Mouse (Mus musculus) erythroblast, adult 5-6 weeks (primary cell): ENCODE data around the gene Bri3bp. TPM values are rescaled to one million over a fixed set of nuclear protein-coding genes. Genes with fewer than 3 reads are reported as not detected.
"Not testable (repeated sequence)": the region's sequence is repeated elsewhere in the genome, so short reads cannot be mapped to it uniquely, and the experiment has no call there.

ENCODE experiments used
- ATAC-seq: replicated peaks from 2 replicates; pipeline ENCODE4 v1.8.0; 2016; ENCODE audit warnings: moderate number of reproducible peaks, mild to moderate bottlenecking, moderate TSS enrichment, inconsistent platforms; ENCODE audit not compliant: poor library complexity, low FRiP score, severe bottlenecking
- total RNA-seq, 2 experiments: library from RNA; stranded (forward) in 1 of 2; stranded (reverse) in 1 of 2; fragments of 150-400 nt in 1 of 2; fragments of 200-764, 138-1000 nt in 1 of 2; gene quantifications; 2 replicates each; pipeline versions ENCODE4 v1.2.3 to v1.2.4; 2015 to 2017; ENCODE audit warnings: low replicate concordance in 2 of 2

Bri3bp gene
- total RNA-seq, 2 experiments from 2014 or later, result 4.7 to 13.1 TPM

DNA sequence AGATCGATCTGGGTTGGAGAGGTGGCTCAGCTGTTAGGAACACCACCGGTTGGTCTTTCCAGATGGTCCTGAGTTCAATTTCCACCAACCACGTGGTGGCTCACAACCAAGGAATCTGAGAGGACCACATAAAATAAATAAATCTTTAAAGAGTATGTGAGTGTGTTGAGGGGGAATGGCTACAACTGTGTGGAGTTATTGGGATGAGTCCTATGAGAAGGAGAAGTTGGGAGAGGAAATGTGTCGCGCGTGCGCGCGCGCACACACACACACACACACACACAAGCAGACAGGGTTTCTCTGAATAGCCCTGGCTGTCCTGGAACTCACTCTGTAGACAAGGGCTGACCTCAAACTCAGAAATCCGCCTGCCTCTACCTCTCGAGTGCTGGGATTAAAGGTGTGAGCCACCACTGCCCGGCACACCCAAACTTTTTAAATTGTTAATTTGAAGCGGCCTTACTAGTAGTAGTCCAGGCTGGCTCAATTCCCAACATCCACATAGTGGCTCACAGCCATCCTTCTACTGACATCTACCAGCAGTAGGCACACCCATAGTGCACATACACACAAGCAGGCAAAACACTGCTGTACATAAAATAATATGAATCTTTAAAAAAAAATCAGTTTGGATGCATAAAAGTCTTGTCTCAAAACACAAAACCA, 33.3 kb upstream of the Bri3bp start:
- ATAC-seq, result no peak

DNA sequence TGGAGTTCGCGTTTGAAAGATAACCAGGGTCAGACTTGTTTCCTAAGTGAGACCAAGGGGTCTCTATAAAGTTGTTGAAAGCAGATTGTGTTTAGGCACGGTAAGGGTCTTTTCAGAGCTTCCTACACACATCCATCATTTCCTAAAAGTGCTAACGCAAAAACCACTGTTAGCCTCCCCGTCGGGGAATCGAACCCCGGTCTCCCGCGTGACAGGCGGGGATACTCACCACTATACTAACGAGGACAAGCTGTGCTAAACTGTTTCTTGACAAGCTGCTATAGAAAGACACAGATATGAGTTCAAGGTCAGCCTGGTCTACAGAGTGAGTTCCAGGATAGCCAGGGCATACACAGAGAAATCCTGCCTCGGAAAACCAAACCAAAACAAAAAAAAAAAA, 32.5 kb upstream of the Bri3bp start:
- peak; percentile 10; the same call in 1 of the 2 replicates for ATAC-seq

DNA sequence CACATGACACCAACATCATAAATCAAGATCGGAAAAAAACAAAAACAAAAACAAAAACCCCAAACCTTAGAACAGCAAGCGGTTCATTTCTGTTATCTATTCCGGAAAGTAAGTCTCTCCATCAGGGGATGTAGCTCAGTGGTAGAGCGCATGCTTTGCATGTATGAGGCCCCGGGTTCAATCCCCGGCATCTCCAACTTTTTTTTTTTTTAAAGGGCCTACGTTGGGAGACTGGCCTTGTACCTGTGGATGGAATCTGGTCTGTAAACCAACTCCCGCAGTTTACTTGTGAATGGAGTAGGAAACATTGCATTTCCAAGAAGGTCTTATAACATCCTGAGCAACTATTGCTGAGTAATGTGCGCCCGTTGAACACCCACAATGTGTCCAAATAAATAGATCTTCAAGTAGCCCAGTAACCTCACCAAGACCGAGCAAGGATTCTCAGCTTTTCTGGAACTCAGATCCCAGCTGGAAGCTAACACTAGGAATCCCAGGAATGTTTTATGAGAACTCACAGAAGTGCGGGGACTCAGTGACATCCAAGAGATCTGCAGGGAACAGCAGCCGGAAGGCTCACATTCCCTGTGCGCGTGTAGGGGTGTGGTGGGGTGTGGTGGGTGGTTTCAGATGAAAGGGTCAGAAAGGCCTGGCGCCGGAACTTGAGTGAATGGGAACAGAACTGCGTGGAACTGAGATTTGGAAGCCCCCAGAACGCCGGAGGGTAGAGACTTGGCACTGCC, 31.8 kb upstream of the Bri3bp start:
- no peak for ATAC-seq

DNA sequence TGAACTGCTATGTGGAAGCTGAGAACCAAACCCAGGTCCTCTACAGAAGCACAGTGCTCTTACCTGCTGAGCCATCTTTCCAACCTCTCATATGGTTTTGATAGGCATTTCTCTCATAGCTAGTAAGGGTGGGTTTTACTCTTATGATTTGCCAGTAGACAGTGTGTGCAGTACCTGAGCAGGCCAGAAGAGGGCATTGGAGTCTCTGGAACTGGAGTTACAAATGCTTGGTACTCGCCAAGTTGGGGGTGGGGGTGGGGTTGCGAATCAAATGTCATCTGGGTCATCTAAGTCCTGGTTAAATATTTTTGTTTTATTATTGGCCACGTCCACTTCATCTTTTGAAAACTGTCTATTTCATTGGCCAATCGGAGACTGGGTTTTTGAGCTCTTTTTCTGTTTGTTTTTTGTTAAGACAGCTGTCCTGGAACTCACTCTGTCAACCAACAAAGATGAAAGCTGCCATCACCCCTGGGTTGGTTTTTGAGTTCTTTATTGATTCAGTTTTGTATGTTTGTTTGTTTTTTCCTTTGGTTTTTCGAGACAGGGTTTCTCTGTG, 29.3 kb upstream of the Bri3bp start:
- peak; percentile 55 for ATAC-seq

DNA sequence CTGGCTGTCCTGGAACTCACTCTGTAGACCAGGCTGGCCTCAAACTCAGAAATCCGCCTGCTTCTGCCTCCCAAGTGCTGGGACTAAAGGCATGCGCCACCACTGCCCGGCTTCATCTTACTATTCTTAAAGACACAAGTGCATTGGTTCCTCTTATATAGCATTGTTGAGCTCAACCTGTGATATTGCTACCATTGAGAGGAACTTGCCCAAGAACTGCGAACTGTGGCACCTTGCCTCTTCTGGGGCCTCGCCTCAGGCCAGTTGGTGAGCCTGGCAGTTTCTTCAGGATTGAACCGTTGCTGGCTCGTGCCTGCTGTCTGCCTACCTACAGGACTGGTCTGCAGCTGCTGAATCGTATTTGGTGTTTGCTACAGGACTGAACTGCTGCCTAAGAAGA, 28.8 kb upstream of the Bri3bp start:
- not testable (repeated sequence) for ATAC-seq

DNA sequence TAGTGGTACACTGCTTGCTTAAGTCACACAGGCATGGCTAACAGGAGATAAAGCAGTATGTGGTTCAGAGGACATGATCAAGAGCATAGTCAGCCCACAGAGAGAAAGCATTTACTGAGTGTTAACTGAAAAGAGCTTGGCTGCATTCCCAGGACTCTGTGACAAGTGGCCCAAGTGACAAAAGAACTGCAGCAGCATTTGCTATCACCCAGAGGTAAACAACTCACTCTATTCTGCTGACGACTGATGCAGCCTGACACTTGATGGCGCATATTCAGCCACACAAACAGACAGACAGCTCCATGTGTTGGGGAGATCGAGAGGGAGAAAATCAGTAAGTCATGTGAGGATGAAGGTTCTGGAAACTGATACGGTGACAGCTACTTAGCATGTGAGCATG, 27.6 kb upstream of the Bri3bp start:
- no peak for ATAC-seq

DNA sequence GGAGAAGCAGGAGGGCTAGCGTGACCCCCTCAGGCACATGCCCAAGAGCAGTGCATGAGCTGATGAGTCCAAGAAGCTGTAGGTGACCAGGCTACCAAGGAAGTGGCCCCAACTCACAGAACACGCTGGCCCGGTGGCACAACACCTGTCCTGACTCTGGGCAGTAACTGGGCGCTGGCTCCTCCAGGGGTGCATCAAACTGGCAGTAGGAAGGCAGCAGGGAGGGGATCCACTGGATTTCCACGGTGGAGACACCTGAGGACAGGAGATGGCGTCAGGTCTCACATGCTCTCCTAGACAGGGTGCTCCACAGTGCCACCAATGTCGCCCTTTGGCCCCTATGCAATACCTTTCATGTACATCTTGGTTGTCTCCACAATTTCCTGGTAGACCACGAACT, 25.2 kb upstream of the Bri3bp start:
- no peak for ATAC-seq

DNA sequence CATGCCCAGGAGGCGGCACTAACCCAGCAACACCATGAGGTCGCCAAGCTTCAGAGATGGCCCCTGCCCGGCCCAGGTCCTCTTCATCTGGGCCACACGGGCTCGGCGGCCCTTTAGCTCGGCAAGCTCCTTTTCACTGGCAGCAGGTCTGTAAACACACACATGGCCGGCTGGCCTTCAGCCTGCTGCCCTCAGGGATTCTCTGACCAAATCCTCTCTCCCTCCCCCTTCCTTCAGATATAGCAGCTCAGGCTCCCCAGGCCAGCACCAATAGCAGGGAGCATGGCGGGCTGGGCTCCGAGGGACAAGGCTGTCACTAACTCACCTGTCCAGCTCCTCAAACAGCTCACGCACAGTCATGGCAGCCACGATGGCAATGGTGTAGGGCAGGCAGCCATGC, 22.7 kb upstream of the Bri3bp start:
- ATAC-seq, result no peak

DNA sequence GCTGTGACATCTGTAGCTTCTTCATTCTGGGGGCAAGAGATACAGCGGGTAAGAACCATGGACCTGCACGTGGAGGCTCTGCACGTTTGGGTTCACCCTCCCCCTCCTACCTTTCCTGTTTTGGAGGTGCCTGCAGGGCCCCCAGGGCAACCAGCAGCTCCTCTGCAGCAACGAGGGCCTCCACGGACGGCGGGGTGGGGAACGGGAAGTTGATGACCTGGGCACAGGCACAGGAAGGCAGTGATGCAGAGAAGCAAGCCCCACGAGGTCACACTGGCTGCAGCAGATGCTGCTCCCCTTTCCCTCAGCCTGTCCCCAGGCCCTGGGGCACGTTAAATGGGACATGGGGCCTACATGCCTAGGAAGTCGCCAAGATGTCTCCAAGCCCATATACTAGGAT, 22.2 kb upstream of the Bri3bp start:
- ATAC-seq, result no peak

DNA sequence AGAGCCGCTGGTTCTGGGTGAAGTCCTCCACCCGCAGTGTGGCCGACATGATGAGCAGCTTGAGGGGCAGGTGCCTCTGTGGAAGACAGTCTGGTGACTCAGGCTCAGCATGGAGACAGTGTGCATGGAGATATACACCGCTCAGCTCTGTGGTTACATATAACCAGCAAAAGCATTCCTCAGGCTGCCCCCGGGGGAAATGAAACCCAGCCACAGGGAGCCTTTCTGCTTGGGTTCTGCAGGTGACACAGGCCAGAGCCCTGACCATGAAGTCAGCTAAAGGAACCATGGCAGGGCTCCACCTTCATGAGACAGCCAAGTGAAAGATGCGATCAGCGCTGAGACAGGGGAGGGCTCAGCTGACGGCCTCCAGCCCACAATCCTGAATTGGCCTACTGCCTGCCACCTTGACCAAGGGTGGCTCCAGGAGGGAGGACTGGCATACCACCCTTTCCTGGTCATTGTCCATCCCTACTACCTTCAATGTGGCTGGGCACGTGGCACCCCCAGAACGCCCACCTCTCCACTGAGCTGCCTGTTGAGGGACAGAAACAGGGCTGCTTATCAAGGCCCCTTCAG, 15.6 kb upstream of the Bri3bp start:
- ATAC-seq, result no peak

DNA sequence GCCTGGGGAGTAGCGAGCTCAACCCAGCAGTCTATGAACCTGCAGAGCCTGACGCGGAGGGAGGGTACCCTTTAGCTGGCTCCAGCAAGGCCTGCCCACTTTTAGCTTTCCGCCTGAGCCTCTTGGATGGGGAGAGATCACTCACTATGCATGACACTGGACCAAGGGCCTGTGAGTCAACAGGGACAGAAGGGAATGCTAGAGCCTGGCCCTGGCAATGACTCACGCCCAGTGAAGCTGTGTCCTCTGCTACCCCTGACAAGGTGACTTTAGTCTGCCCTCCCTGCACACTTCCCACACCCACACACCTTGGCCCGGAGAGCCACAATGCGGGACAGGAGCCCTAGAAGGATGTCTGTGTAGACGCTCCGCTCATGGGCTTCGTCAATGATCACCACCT, 15.0 kb upstream of the Bri3bp start:
- ATAC-seq, result no peak

DNA sequence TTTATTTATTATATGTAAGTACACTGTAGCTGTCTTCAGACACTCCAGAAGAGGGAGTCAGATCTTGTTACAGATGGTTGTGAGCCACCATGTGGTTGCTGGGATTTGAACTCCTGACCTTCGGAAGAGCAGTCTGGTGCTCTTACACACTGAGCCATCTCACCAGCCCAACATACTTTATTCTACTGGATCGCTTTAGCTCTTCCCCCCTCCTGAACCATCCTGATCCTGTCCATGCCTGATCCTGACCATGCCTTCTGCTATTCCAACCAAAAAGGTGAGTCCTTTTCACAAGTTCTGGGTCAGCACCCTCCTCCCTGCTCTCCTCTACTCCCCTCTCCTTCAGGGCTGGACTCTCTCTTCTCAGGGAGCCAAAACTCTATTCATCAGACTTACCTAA, 9.0 kb upstream of the Bri3bp start:
- ATAC-seq, result not testable (repeated sequence)

DNA sequence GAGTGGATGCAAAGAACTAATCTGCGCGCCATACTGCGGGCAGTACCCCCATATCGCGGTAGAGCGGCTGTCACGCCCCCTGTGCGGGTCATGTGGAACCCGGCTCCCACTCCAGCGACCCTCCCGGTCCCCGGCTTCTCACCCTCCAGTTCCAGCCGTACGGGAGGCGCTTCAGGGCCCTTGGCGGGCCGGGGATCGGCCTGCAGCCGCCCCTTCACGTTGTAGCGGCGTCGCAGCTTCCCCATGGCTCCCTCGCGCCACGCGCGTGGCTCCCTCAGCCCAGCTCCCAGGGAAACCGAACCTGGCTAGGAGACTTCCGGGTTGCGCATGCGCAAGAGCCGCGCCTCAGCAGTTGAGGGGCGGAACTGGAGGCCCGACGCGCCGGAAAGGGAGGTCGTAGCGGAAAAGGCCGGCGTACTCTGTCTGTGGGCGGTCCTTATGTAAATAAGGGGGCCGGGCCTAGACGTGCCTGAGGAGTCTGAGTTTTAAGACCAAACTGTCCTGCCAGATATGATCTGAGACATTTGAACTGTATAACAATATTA, 7.5 kb upstream of the Bri3bp start, which contains the start of gene Dhx37:
Gene Dhx37 (minus strand): TSS at position 329 of the 545 bp plus-strand sequence.
- ATAC-seq, result peak; percentile 97

DNA sequence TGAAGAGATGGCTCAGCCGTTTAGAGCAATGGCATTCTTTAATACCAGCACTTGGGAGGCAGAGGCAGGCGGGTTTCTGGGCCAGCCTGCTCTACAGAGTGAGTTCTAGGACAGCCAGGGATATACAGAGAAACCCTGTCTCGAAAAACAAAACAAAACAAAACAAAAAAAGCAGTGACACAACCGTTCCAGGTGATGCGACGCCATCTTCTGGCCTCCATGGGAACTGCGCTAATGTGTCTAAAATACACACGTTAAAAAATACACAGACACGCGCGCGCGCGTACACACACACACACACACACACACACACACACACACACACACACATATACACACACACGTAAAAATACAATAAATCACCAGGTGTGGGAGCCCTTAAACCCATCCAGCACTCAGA, 7.0 kb upstream of the Bri3bp start:
- not testable (repeated sequence) for ATAC-seq

DNA sequence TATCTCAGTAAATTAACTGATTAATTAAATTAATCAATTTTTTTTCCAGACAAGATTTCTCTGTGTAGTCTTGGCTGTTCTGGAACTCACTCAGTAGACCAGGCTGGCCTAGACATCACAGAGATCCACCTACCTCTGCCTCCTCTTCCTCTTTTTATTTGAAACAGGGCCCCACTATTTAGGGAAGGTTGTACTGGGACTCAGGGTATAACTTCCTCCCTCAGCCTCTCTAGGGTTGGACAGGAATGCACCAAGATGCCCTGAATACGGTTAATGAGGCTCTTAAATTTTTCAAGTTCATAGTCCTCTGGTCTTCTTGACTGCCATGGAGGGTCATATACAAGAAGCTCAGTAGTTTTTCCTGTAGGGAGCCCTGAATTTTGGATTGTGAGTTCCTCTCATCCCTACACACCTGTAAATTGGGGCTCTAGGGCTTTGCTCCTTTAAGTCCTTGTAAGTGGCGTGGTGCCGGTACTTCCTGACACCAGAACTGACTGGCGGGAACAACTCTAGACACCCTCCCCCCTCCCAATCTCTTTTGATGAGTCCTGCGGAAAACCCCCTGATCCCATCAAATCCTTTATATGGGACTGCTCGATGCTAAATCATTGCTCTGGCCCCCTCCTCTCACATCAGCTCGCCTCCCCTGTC, 660 bp upstream of the Bri3bp start:
- no peak for ATAC-seq

DNA sequence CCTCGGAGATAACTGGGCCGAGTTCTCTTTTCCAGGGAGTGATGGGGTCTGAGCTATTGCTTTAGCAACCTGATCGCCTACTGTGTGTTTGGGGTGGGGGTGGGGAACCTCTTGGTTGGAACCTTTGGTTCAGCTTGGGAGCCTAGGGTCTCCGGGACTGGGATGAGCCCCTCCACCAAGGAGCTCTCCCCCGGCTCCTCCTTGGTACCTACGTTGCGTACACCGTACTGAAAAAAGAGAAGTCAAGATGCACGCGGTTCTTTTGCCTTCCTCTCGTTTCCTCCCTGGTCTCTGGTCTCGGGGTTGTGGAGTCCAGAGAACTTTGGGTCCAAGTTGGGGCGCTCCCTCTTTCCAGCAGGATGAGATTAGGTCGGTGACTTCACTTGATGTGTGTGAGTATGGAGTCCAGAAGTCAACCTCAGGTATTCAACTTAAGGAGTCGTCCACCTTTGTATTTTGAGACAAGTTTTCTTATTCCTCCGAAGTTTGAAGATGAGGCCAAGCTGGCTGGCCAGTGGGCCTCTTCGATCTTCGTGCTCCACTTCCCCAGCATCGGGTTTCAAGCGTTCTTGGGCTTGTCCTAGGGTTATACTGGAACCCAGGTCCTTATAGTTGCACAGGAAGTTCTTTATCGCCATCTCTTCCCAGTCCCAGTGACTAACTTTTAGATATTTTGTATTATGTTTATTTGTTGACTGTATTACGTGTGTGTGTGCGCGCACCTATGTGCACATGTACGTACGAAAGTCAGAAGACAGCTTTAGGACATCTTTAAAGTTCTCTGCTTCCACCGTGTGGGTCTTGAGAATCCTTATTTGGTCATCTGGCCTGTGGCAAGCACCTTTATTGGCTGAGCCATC, 998 bp downstream of the Bri3bp start:
- ATAC-seq, result peak; percentile 6; the same call in 1 of the 2 replicates

DNA sequence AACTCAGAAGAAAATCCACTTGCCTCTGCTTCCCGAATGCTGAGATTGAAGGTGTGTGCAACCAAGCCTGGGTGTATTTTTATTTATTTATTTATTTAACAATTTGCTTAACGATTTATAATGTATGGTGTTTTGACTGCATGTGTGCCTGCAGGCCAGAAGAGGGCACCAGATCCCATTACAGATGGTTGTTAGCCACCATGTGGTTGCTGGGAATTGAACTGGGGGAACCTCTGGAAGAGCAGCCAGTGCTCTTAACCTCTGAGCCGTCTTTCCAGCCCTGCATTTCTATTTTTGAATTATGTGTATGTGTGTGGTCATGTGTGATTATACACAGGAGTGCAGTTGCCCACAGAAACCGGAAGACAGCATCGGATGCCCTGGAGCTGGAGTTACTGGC, 2.0 kb downstream of the Bri3bp start:
- no peak for ATAC-seq

DNA sequence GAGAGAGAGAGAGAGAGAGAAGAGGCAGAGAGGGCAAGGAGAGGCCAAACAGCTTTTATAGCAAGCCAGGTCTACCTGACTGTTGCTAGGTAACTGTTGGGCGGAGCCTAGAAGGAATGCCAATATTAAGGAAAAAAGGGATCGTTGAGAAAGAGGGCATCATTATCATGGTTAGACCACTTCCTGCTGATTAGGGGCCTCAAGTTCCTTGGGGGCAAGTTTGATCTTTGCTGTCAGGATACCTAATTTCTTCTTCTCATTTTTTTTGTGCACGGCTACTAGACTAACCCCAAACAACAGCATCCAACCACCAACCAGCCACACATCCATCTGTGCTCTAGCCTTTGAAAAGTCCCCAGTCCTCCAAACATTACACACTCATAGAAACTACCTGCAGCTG, 2.5 kb downstream of the Bri3bp start:
- ATAC-seq, result no peak

DNA sequence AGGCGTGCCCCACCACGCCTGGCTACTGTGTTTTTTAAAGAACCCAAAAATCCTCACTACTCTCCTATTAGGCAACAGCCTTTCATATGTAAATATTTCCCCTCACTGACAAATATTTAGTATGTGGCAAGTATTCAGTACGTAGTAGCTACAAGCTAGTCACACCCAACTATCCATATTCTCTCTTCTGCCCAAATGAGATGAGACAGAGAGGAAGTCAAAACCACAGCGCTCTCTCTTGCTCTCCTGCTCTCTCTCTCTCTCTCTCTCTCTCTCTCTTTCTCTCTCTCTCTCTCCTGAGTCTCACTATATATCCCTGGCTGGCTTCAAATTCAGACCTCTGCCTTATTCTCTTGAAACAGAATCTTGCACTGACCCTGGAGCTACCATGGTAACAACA, 3.2 kb downstream of the Bri3bp start:
- ATAC-seq, result no peak
